Mouse (Mus musculus) cerebellum, postnatal 4 days (tissue): ENCODE measurements around the gene Prdm16.

Experiments
- DNase-seq, 2 experiments: peaks; one replicate each; pipeline ENCODE4 v3.0.0; 2022; ENCODE audit warnings: low spot score in 2 of 2, mixed read lengths in 1 of 2

Prdm16 gene

DNA sequence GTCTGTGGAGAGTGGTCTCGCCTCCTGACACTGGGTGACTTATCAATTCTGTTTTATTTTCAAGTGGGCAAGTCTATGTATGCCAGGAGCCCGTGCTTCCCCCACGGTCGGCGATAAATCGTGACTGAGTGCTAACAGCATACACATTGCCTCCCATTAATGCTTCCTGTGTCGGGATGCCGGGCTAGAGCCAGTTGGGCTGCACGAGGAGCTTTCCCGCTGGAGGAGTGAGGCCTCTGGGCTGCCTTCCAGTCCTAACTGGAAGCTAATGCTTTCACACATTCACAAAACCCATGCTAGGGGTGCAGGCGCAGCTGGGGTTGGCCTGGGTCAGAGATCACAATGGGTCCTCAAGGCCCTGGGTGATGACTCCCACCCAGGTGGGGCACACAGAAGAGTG is 212.0 kb downstream of the Prdm16 start:
- no peak for DNase-seq

DNA sequence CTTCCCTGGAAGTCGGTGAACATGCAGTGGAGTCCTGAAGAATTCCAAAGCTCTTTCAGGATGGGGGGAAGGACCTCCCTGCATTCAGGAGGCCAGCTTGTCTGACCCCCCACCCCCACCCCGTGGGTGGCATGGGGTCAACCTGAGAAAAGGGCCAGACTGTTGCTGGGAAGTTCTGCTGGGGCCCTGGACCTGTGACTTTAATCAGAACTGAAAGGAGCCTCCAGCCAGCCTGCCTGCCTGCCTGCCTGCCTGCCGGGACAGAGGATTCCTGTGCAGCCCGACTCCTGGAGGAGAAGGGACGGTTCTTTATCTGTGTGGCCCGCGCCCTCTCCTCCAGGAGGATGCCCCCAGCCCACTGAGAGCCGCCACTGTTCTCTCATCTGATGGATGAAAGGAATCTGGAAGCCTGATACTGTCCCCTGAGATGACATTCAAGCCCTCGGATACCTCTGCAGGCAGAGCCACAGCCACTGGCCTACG is 214.2 kb downstream of the Prdm16 start:
- no peak for DNase-seq

GRCm38 (mm10) chr4:154420749-154421148 is 215.9 kb downstream of the Prdm16 start:
- no peak for DNase-seq

DNA sequence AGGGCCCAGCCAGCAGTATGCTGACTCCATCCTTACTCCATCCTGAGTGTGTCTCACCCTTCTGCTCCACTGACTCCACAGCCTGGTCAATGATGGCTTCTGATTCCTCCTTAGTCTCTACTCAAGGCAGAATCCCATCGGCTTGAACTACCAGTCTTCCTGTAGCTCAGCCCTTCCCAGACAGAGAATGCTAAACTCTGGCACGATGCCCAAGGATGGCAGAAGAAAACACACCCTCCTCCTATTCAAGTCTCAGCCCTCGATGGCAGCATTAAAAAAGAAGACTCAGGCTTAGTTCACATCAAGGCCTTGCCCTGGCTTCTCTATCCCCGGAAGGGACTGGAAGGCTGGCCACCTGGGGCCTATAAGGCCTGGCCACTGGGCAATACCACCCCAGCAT is 216.9 kb downstream of the Prdm16 start:
- DNase-seq, result no peak

GRCm38 (mm10) chr4:154418993-154419392 is 217.7 kb downstream of the Prdm16 start:
- no peak for DNase-seq

DNA sequence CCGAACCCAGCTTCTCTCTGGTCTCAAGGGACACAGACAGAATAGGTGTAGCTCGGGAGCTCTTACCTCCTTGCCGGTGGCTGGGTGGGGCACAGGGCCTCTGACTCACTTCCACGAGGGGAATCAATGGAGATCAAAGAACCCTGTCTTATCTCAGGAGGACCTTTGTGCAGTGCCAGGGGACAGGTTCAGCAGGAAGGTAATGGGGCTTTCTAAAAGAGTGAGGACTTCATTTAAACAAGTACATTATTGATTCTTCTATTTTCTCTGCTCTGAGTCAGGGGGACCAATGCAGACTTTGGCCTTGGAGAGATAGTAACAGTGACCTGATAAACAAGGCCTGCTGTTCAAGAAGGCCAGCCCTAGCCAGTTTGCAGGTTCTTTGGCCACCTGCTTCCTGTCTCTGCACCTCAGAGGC is 218.3 kb downstream of the Prdm16 start:
- no peak for DNase-seq

GRCm38 (mm10) chr4:154416728-154417127 is 219.9 kb downstream of the Prdm16 start:
- no peak for DNase-seq

GRCm38 (mm10) chr4:154414885-154415284 is 221.8 kb downstream of the Prdm16 start:
- no peak for DNase-seq

DNA sequence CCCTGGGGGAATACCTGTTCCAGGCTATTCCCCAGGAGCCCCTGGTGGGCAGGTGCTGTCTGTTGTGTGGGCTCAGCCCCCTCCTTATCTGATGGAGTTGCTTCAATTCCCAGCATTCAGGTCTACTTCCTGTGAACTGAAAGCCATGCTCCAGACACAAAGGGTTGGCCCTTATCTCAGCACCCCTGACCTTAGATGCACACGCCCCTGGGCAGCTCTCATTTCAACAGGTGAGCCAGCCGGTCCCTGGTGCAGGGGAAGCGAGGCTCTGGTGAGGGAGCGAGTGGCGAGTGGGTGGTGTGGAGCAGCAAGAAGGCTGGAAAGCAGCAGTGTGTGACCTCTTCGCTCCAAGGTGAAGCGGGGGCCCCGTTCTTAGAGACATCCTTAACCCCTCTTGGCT is 226.1 kb downstream of the Prdm16 start:
- no peak for DNase-seq

DNA sequence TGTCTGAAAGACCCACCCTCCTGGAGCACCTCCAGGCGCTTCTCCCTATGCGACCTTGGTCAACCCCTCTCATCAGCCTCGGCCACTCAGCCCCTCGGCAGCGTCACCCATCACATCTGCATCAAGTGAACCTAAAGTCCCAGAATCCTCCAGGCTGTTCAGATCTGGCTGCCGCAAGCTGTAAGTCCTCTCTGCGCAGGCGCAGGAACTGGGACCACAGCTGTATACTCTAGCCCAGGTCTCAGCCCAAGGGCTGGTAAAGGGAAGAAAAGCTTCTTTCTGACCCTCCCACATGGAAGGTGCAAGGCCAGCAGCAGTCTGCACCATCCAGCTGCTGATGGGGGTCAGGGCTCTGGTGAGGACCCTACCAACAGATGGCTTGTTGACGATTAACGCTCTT is 226.8 kb downstream of the Prdm16 start:
- no peak for DNase-seq

DNA sequence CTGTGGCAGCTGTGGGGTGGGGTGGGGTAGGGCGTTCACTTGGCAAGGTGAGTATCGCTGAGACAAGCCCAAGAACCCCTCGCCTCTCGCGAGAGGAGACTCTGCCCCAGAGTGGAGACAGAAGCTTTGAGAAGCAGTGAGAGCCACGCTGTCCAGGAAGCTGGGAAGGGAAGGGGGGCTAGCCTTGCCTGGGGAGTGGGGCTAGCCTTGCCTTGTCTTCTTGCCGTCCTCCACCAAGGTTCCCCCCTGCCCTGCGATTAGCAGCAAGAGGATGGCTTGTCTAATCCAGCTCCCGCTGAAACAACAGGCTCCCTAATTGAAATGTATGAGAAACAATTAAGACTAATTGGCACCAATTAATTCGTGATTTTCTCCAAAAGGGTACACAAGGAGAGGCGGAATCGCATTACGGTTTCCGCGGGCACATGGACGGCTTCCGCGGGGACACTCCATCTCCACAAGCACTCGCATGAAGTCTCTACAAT is 227.4 kb downstream of the Prdm16 start:
- no peak for DNase-seq

DNA sequence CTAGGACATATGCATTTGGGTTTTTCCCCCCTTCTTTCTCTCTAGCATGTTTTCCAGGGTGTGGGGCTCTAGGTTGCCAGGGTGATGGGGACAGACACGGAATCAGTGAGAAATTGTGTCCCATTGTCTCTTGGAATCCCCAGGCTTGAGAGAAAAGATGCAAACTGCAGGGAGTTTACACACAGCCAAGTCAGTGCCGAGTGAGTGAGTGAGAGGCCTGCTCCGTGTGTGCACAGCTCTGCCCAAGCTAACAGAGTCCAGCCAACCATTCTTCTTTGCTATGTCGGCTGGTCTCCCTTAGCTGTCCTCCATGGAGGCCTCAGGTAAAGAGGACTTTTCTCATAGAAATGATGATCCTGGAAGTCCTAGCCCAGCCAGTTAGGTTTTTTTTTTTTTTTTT is 233.7 kb downstream of the Prdm16 start:
- no peak for DNase-seq

DNA sequence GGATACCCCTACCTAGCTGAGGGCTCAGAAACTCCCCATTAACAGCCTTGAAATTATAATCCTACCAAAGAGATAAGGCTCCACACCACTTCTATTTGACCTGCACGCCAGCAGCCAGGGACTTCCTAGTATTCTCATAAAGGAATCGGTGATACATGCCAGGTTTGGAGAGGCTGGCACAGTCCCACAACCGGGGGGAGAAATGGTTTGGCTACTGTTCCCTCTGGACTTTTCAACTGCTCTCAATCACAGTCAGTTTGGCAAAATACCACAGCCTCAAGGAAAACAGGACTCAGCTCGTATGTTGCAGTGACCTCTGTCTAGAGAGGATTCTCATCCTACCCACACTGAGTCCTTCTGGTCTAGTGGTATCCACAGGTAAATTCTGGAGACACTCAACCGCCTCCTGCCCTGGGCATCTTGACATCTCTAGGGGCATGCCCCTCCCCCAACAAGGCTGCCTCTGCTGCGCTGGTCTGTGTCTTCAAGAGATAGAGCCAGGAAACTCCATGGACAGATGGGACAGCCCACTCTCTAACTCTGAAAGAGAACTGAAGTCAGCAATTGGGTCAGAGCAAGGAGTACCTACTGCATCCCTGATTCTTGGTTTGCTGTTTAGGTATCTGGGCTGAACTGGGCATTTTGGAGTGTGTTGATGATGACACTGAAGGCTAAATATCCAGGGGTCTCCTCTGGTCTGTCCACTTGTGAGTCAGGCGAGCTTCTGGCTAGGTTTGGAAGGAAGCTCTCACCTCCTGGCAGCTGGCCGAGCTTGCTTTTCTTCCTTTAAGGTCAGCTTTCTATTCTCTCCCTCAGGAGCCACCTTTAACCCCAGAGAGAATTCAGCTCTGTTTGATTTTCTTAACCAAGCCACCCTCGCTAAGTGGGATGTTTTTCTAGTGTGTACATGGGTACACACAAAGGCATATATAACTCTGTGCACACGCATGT is 234.4 kb downstream of the Prdm16 start:
- DNase-seq, result no peak

DNA sequence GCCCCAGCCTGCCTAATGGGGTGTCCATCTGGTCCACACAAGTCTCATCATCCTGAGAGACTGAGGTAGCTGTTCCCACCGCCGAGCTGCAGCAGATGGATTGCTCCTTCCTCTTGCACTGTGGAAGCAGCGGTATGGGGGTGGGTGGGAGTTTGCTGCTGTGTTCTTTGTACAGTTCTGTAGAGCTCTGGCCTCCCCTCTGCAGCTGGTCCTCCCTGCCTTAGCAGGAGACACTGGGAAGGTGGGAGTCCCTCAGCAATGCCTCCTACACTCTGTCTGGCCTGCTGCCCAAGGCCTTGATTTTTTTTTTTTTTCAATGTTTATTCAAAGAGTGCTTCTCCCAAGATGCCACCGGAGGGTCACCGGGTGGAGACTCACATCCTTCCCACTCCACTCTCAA is 235.3 kb downstream of the Prdm16 start:
- no peak for DNase-seq

GRCm38 (mm10) chr4:154400256-154401171 is 236.2 kb downstream of the Prdm16 start:
- DNase-seq, result no peak

DNA sequence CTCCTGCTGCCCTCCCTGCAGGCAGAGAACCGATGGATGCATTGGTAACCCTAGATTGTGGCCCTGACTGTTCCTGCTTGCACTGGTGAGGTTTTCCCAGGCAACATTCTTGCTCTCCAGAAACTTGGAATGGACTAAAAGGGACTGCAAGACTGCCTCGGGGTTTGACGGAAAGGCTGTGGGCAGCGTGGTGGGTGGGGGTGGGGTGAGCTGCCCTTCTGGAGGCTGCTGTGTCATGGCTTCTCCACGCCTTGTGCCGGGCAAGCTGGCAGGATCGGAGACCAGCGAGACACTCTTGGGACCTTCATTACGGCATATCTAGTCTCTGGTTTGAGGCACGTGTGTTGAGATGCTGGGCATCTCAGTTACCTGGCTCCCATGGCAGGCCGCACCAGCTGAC is 237.0 kb downstream of the Prdm16 start:
- no peak for DNase-seq

DNA sequence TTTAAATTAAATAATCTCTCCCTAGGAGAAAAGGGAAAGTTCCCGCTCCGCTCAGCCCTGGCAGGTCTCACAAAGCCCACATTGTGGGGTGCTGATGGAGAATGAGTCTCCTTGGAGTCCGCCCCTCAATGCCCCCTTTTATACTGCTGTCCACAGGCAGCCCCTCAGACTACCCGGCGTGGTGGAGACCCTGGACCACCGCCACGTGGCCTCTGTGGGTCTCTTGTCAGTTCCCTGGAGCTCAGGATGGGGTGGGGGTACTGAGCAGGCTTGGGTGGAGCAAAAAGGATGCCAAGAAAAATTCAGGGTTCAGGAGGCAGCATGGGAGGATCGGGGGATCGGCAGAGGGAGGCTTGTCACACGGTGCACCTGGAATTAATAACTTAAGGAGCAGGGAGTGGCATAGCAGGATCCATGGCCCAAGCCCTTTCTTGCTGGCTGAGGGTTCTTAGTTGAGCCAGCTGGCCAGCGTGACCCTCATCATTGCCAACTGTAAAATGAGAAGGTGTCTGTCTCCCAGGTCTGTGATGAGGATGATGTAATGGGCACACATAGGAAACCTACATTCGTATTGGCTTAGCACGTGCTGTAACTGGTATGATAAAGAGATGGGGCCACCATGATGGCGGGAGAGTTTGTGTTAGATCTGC is 239.9 kb downstream of the Prdm16 start:
- DNase-seq, result no peak

DNA sequence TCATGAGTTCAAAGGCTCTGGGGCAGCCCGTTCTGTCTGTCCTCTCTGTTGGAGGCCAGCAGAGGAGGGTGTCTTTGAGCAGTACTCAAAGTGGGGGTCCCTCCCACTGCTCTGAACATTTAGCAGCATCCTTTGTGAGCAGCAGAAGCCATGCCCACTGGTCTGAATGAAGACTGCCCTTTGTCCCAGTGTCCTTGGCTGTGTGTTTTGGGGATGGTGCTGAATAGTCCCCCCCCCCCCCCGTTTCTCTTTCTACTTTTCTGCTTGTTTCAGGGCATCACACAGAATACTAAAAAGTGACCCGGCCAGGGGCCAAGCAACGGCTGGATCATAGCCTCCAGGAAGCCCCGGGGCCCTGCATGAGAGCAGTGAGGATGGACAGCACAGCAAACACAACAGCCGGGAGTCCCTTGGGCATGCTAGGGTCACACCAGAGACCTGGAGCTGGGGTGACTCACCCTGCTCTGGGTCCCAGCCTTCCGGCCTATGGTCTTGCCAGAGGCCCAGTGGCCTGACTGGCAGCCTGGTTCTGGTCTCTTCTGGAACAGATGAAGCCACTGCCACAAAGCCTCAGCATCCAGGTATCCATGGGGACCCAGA is 242.4 kb downstream of the Prdm16 start:
- no peak for DNase-seq

GRCm38 (mm10) chr4:154393196-154394122 is 243.2 kb downstream of the Prdm16 start:
- DNase-seq, result peak in 1 of 2 experiments; percentile 51

DNA sequence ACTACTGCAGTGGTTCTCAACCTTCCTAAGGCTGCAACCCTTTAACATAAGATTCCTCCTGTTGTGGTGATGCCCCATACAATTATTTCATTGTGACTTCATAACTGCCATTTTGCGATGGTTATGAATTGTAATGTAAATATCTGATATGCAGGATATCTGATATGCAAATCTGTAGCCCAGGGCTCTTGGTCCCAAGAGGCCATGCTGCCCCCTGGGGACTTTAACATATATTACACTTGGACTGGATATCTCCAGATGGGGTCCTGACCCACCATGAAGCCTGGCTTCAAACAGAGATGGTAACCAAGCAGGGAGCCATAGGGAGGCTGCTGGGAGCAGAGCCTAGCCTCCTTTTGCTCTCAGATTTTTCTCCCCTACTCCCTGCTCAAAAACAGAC is 244.0 kb downstream of the Prdm16 start:
- no peak for DNase-seq
